Mouse (Mus musculus) central nervous system, embryonic 11.5 days (tissue): ENCODE data around the gene Gm3138. TPM values are rescaled to one million over a fixed set of nuclear protein-coding genes. Genes with fewer than 3 reads are reported as not detected.

Source experiments
- polyA plus RNA-seq: library from polyadenylated mRNA; depleted of rRNA; stranded (reverse); fragments of >200 nt; gene quantifications from 2 replicates; pipeline ENCODE4 v1.2.3, GENCODE M21; 2012; rRNA removed

Gene Gm3138
- polyA plus RNA-seq, result not detected in 2 replicates

GRCm38 (mm10) chr14:4249331-4249730 lies at the start of gene Gm3138:
Gene Gm3138, plus strand, starts transcription at chr14:4249631.

Other genes starting within 250 kb of the Gm3138 start
- 0.52 and 1.0 TPM in 2 replicates for gene Gm5796, start 225.7 kb upstream of the Gm3138 start, polyA plus RNA-seq
- gene Gm3115, start 165.5 kb upstream of the Gm3138 start, polyA plus RNA-seq, result not detected in 2 replicates
- gene Gm8108, start 139.1 kb upstream of the Gm3138 start, polyA plus RNA-seq, result 1.1 and 2.5 TPM in 2 replicates
- gene Gm3127, start 84.6 kb upstream of the Gm3138 start, polyA plus RNA-seq, result 0.04 TPM in 1 of 2 replicates, not detected in the other
- 0.60 and 1.6 TPM in 2 replicates for gene Gm2974, start 67.1 kb upstream of the Gm3138 start, polyA plus RNA-seq
- gene Gm3149, start 67.7 kb downstream of the Gm3138 start, polyA plus RNA-seq, result not detected in 2 replicates
- gene 2610042L04Rik, start 85.1 kb downstream of the Gm3138 start, polyA plus RNA-seq, result 0.35 and 1.1 TPM in 2 replicates
- gene Gm3159, start 147.9 kb downstream of the Gm3138 start, polyA plus RNA-seq, result not detected in 2 replicates
- gene Gm3164, start 165.8 kb downstream of the Gm3138 start, polyA plus RNA-seq, result 0.62 and 1.3 TPM in 2 replicates
- gene Gm3173, start 181.4 kb downstream of the Gm3138 start, polyA plus RNA-seq, result 3.3 and 5.4 TPM in 2 replicates
- gene Gm3182, start 232.1 kb downstream of the Gm3138 start, polyA plus RNA-seq, result 0.04 TPM in 1 of 2 replicates, not detected in the other